Mouse (Mus musculus) heart, postnatal 0 days (tissue): ENCODE measurements around the gene Sox18.

Experiments used
- CTCF ChIP-seq: IDR thresholded peaks from 2 replicates; pipeline ENCODE4 v1.5.1; 2016; ENCODE audit warnings: antibody characterized with exemption, control low read depth, low read depth
- EP300 ChIP-seq: IDR thresholded peaks from 2 replicates; pipeline ENCODE4 v1.6.1; 2016; ENCODE audit warnings: antibody characterized with exemption, low read depth

- peak; percentile 23 for TF ChIP-seq CTCF
- no peak for TF ChIP-seq EP300
Observed at GRCm38 (mm10) chr2:181676424-181676823, 5.0 kb upstream of the Sox18 start.
